Mouse (Mus musculus) small intestine, adult 2 months (tissue): ENCODE results near the gene Tmem218.

ENCODE experiments used
- CTCF ChIP-seq: fragments of 200-500 bp; IDR thresholded peaks from 2 replicates; pipeline ENCODE4 v1.5.1; 2012; ENCODE audit warnings: low read depth, mild to moderate bottlenecking, control low read depth, inconsistent platforms, low read length, moderate library complexity, mixed read lengths; ENCODE audit not compliant: insufficient replicate concordance, insufficient read length; ENCODE audit errors: extremely low read depth
- POLR2A ChIP-seq: fragments of 200-500 bp; IDR thresholded peaks from 2 replicates; pipeline ENCODE4 v1.6.1; 2012; ENCODE audit warnings: low read depth, mild to moderate bottlenecking, control low read depth, inconsistent platforms, low read length, moderate library complexity

DNA sequence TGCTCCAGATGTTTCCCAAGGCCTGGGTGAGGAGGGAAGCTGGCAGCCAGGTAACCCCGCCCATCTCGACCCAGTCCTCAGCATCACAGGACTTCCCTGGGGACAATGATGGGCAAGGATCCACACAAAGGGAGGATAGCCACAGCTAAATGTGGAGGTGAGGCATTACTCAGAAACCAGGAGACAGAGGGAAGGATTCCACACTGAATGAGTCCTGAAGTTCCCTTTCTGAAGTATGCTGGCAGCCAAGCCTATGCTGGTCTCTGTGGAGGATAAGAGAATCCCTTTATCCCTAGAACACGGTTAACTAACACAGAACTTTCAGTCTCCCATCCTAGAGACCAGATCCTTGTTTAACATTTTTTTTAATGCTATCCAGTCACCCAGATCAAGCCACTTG lies 20.0 kb upstream of the Tmem218 start:
- TF ChIP-seq POLR2A, result no peak
- no peak for TF ChIP-seq CTCF
